ENCODE assay signal across 8 mouse cellular contexts in the genomic region with DNA sequence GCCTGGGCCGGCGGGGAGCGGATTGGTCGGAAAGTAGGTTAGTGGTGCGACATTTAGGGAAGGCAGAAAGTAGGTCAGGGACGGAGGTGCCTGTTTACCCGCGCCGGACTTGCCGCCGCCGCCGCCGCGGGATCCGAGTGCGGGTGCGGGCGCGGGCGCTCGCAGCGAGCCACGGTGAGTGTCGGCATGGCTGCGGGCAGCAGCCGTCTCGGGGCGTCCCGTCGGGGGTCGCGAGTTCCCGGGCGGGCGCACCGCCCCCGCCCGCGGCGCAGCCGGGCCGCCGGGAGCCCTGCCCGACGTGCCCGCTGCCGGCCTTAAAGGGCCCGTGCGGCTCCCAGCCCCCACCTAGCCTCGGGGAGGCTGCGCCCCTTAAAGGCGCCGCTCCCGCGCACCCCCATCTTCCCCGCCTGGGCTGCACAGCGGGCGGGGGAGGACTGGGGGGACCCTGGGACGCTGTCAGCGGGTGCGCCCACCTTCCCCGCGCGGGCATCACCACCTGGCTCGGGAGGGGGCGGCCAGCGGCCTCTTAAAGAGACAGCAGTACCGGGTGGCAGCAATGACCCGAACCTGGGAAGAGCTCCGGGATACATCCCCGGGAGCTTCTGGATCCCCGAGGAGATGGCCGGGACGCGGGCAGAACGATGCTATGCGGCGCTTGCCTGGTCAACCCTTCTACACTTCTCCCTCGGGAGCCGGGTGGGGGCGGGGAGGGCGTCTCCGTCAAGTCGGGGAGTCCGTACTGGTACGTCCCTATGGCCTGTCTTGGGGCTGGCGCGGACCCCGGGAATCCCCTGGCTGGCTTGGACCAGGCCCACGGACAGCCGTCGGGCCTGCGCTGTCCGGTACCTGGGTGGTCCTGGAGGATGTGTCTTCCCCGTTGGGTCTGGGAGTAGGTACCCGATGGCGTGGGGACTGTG. TPM values are rescaled to one million over a fixed set of nuclear protein-coding genes. Genes with fewer than 3 reads are reported as not detected.
A peak's percentile ranks its signal among the peaks of the same experiment; 100 is the strongest.
DNase-seq lines count a peak whose midpoint lies in the region; TF ChIP-seq lines count a peak whose summit lies in the region.

No protein-coding gene starts in this region.

- under 1% methylated on average over 88 of the region's 98 CpGs for WGBS in heart, embryonic 10.5 days
- under 1% methylated on average over 98 of the region's 98 CpGs for WGBS in thymus, adult 2 months

- H3K4me1 ChIP-seq in heart, embryonic 10.5 days = peaks cover 15% of the 10 kb centered on the region
- peaks cover 21% of the 10 kb centered on the region for H3K4me1 ChIP-seq in thymus, adult 2 months (replicated peaks; ENCODE audit: control insufficient read depth, insufficient read depth, low read length)

- peak overlapping the region; percentile 40 for H3ac ChIP-seq in myocyte (ENCODE audit: control insufficient read depth, insufficient read length)

- H3K27me3 ChIP-seq in heart, embryonic 10.5 days (ENCODE audit: insufficient read depth, poor library complexity, severe bottlenecking) = peaks cover 69% of the 10 kb centered on the region
- H3K27me3 ChIP-seq in myocyte (ENCODE audit: control insufficient read depth, insufficient read depth, insufficient read length) = no peaks in the 10 kb centered on the region
- no peaks in the 10 kb centered on the region for H3K27me3 ChIP-seq in thymus, adult 2 months (ENCODE audit: control insufficient read depth, insufficient read depth, low read length)

- TF ChIP-seq POLR2A in myocyte (IDR thresholded peaks at IDR 0.05; ENCODE audit: insufficient read length, low read depth) = peak; percentile 73
- TF ChIP-seq POLR2A in thymus, adult 2 months (IDR thresholded peaks at IDR 0.05; ENCODE audit: control insufficient read depth, extremely low read depth, insufficient read depth, low read length, poor library complexity) = peak; percentile 56; the same call in 1 of the 2 replicates

- peak overlapping the region; percentile 96 for H3K4me3 ChIP-seq in heart, embryonic 10.5 days
- H3K4me3 ChIP-seq in myocyte = peak overlapping the region; percentile 56
- H3K4me3 ChIP-seq in thymus, adult 2 months (ENCODE audit: control insufficient read depth, insufficient read depth, low read length) = peak overlapping the region; percentile 88

- H3K36me3 ChIP-seq in heart, embryonic 10.5 days = no peaks in the 10 kb centered on the region
- no peaks in the 10 kb centered on the region for H3K36me3 ChIP-seq in myocyte (ENCODE audit: control insufficient read depth, insufficient read depth)
- H3K36me3 ChIP-seq in thymus, adult 2 months (ENCODE audit: control insufficient read depth, insufficient read depth, low read length) = no peaks in the 10 kb centered on the region

- peak overlapping the region; percentile 75 for H3K4me2 ChIP-seq in myocyte (ENCODE audit: low read depth)

- H3K79me2 ChIP-seq in myocyte (ENCODE audit: control insufficient read depth, insufficient read depth) = peaks cover 38% of the 10 kb centered on the region

- H3K9me3 ChIP-seq in heart, embryonic 10.5 days = no peaks in the 10 kb centered on the region

- DNase-seq in urinary bladder, adult 18-20 months (ENCODE audit: low spot score in 2 of 2) = peak; percentile 25 to 71
- no peak for DNase-seq in urinary bladder, postnatal 10 days (ENCODE audit: low spot score)
- DNase-seq in embryo, embryonic 11.5 days (ENCODE audit: low read depth, low spot score) = peak; percentile 31
- peak; percentile 79 for DNase-seq in heart, embryonic 10.5 days (ENCODE audit: low spot score)
- DNase-seq in kidney, postnatal 10 days = peak; percentile 77
- peak; percentile 18 for DNase-seq in liver
- DNase-seq in thymus, adult 2 months = peak; percentile 67

- TF ChIP-seq CTCF in thymus, adult 2 months (IDR thresholded peaks at IDR 0.05; ENCODE audit: borderline replicate concordance, control insufficient read depth, extremely low read depth, insufficient read depth, low read length, poor library complexity) = no peak; the same call in 1 of the 2 replicates

- peak overlapping the region; percentile 90 for H3K27ac ChIP-seq in heart, embryonic 10.5 days
- peak overlapping the region; percentile 17; the same call in 1 of the 2 replicates for H3K27ac ChIP-seq in thymus, adult 2 months (ENCODE audit: control insufficient read depth, insufficient read depth, low read length)

TF ChIP-seq in myocyte, 11 proteins besides CTCF, POLR2A, EP300 and RAD21:
- TF ChIP-seq POLR2AphosphoS2 (IDR thresholded peaks at IDR 0.05; ENCODE audit: insufficient read length, low read depth) = peak; percentile 61
- peak in 1 of 3 experiments; percentile 1 for TF ChIP-seq MYOD1 (IDR thresholded peaks at IDR 0.05; ENCODE audit: control insufficient read depth in 1 of 3, insufficient read length in 2 of 3, low read depth in 2 of 3)
- no peak for TF ChIP-seq REST (IDR thresholded peaks at IDR 0.05; ENCODE audit: insufficient read depth, insufficient read length)
- TF ChIP-seq TCF12 (IDR thresholded peaks at IDR 0.05; ENCODE audit: insufficient read depth, poor library complexity, severe bottlenecking) = no peak
- no peak for TF ChIP-seq SRF (IDR thresholded peaks at IDR 0.05; ENCODE audit: control insufficient read depth, insufficient read length, low read depth)

RNA-seq across cellular contexts. Expression of gene Arntl, which starts 0.5 kb away (rescaled TPM):
- 6.3 and 7.0 TPM in 2 replicates for polyA plus RNA-seq in heart, embryonic 10.5 days (2016; fragmentation: Nextera tagmentation; extraction: Ambion mirVana)
- 10.5 TPM for polyA plus RNA-seq in myocyte (2012; fragmentation: generic; extraction: Trizol)
- 39.3 and 43.9 TPM in 2 replicates for polyA plus RNA-seq in thymus, adult 2 months (2012; rRNA removed)
